Mouse (Mus musculus) spleen, postnatal 4 days (tissue): ENCODE measurements at regions not wholly inside any gene's neighbourhood (a gene's known extent, or its start where the extent isn't known, plus 50 kb on each side); places are given as distances from the start of the nearest gene placed in this dataset.

Experiments used
- DNase-seq, 2 experiments: peaks; one replicate each; pipeline ENCODE4 v3.0.0; 2022; ENCODE audit warnings: low spot score in 2 of 2

- DNase-seq: no peak
These were observed 520.2 kb upstream of the Mki67 start for GRCm38 (mm10) chr7:136236391-136236790.

- DNase-seq: no peak
These were observed 549.5 kb upstream of the Mki67 start for GRCm38 (mm10) chr7:136265691-136266090.

GRCm38 (mm10) chr7:136267716-136268489 lies 551.7 kb upstream of the Mki67 start:
- no peak for DNase-seq

GRCm38 (mm10) chr7:136275651-136276050 lies 559.5 kb upstream of the Mki67 start:
- DNase-seq: no peak

GRCm38 (mm10) chr7:136283770-136284169 lies 567.6 kb upstream of the Mki67 start:
- no peak for DNase-seq

GRCm38 (mm10) chr7:136285606-136286005 lies 569.4 kb upstream of the Mki67 start:
- no peak for DNase-seq

GRCm38 (mm10) chr7:136293536-136294145 lies 577.5 kb upstream of the Mki67 start:
- DNase-seq: no peak

- DNase-seq: no peak
These were observed 578.3 kb upstream of the Mki67 start for GRCm38 (mm10) chr7:136294445-136294844.

GRCm38 (mm10) chr7:136297901-136298513 lies 581.8 kb upstream of the Mki67 start:
- DNase-seq: no peak

GRCm38 (mm10) chr7:136306137-136306536 lies 588.3 kb upstream of the Mgmt start:
- no peak for DNase-seq

- no peak for DNase-seq
These were observed 585.6 kb upstream of the Mgmt start for GRCm38 (mm10) chr7:136308765-136309164.

- DNase-seq: no peak
These were observed 567.1 kb upstream of the Mgmt start for GRCm38 (mm10) chr7:136327281-136327680.

- DNase-seq: no peak
These were observed 564.0 kb upstream of the Mgmt start for GRCm38 (mm10) chr7:136330431-136330830.

GRCm38 (mm10) chr7:136332805-136333204 lies 561.6 kb upstream of the Mgmt start:
- no peak for DNase-seq

- DNase-seq: no peak
These were observed 552.7 kb upstream of the Mgmt start for GRCm38 (mm10) chr7:136341599-136342210.

- no peak for DNase-seq
These were observed 552.1 kb upstream of the Mgmt start for GRCm38 (mm10) chr7:136342211-136342799.

- no peak for DNase-seq
These were observed 551.6 kb upstream of the Mgmt start for GRCm38 (mm10) chr7:136342822-136343221.

- no peak for DNase-seq
These were observed 550.9 kb upstream of the Mgmt start for GRCm38 (mm10) chr7:136343494-136343893.

- no peak for DNase-seq
These were observed 549.4 kb upstream of the Mgmt start for GRCm38 (mm10) chr7:136345051-136345450.

- DNase-seq: no peak
These were observed 547.9 kb upstream of the Mgmt start for GRCm38 (mm10) chr7:136346531-136346930.

GRCm38 (mm10) chr7:136348309-136348708 lies 546.1 kb upstream of the Mgmt start:
- no peak for DNase-seq

- no peak for DNase-seq
These were observed 544.8 kb upstream of the Mgmt start for GRCm38 (mm10) chr7:136349651-136350050.
